Mouse (Mus musculus): ENCODE results near the gene Selenop. TPM values are rescaled to one million over a fixed set of nuclear protein-coding genes. Genes with fewer than 3 reads are reported as not detected.
A peak's percentile ranks its signal among the peaks of the same experiment; 100 is the strongest.

Gene Selenop
- total and polyA plus RNA-seq, 3 experiments = 3.3 to 16.5 (median 7.3) TPM

- dilution Hi-C loops (cut with MboI; ENCODE audit: extremely low pct_ligation_motif_present, extremely low pct_unique_long_range_greater_than_20kb, low sequenced_read_pairs) = no loop called here
- peak; percentile 49 for DNase-seq (ENCODE audit: extremely low read depth)
- Histone ChIP-seq H3K9ac (ENCODE audit: insufficient read depth, low read depth) (no peak overlapping the region), H3K4me2 (ENCODE audit: insufficient read depth, low read depth, poor library complexity, severe bottlenecking) (no peak overlapping the region), H3K4me1 (ENCODE audit: control insufficient read depth in 1 of 2, insufficient read depth in 2 of 2) (peaks cover 0 to 16% of the 10 kb centered on the region in 2 experiments; a peak in 2 of 4 replicates), H3K9me3 (replicated peaks; ENCODE audit: low read length) (no peaks in the 10 kb centered on the region), H3K27me3 (replicated peaks) (no peaks in the 10 kb centered on the region), H3K79me2 (replicated peaks; ENCODE audit: control insufficient read depth, extremely low read depth, insufficient read depth, poor library complexity, severe bottlenecking) (no peaks in the 10 kb centered on the region), H3K4me3 (replicated peaks in 1 of 3; ENCODE audit: low read depth in 2 of 3, low read length in 2 of 3, poor library complexity in 1 of 3) (no peak overlapping the region), H3K36me3 (replicated peaks in 1 of 2; ENCODE audit: control insufficient read depth in 1 of 2, insufficient read depth in 1 of 2, low read length in 1 of 2) (no peaks in the 10 kb centered on the region), H3K27ac (ENCODE audit: insufficient read depth, low read depth) (no peak overlapping the region)
- in situ Hi-C loops (cut with MboI; ENCODE audit: low pct_ligation_motif_present, low pct_unique_long_range_greater_than_20kb, low sequenced_read_pairs) = no loop called here
- no peak for TF ChIP-seq PAX5 (IDR thresholded peaks at IDR 0.05; ENCODE audit: low read length)
- TF ChIP-seq CHD1 (IDR thresholded peaks at IDR 0.05; ENCODE audit: low read depth, low read length) = no peak
- TF ChIP-seq JUN (IDR thresholded peaks at IDR 0.05; ENCODE audit: insufficient read depth, low read depth, low read length) = no peak
- TF ChIP-seq ZMIZ1 (IDR thresholded peaks at IDR 0.05; ENCODE audit: low read depth, low read length) = no peak
- TF ChIP-seq SIN3A (IDR thresholded peaks at IDR 0.05; ENCODE audit: low read length) = no peak
- TF ChIP-seq ZKSCAN1 (IDR thresholded peaks at IDR 0.05; ENCODE audit: borderline replicate concordance, low read depth, low read length) = no peak
- TF ChIP-seq MEF2A (IDR thresholded peaks at IDR 0.05; ENCODE audit: borderline replicate concordance, low read depth, low read length) = no peak
- no peak for TF ChIP-seq USF2 (conservative IDR thresholded peaks at IDR 0.05; ENCODE audit: low read depth, low read length)
- TF ChIP-seq GABPA (IDR thresholded peaks at IDR 0.05; ENCODE audit: insufficient replicate concordance, low read depth, low read length) = no peak
- no peak for TF ChIP-seq HCFC1 (IDR thresholded peaks at IDR 0.05; ENCODE audit: low read depth, low read length)
- TF ChIP-seq RAD21 (IDR thresholded peaks at IDR 0.05; ENCODE audit: low read depth, low read length) = no peak
- no peak for TF ChIP-seq EP300 (IDR thresholded peaks at IDR 0.05; ENCODE audit: low read length)
- TF ChIP-seq POLR2AphosphoS2 (IDR thresholded peaks at IDR 0.05; ENCODE audit: low read depth, low read length) = no peak
- no peak for TF ChIP-seq ELF1 (IDR thresholded peaks at IDR 0.05; ENCODE audit: low read depth, low read length)
- no peak for TF ChIP-seq ZC3H11A (IDR thresholded peaks at IDR 0.05; ENCODE audit: low read depth, low read length)
- TF ChIP-seq TBP (conservative IDR thresholded peaks at IDR 0.05; ENCODE audit: low read depth, low read length) = no peak
Measured at GRCm38 (mm10) chr15:3233837-3234551, 34.4 kb upstream of the Selenop start.

- H3K4me3 ChIP-seq (replicated peaks in 1 of 3; ENCODE audit: low read depth in 2 of 3, low read length in 2 of 3, poor library complexity in 1 of 3) = no peak overlapping the region
- in situ Hi-C loops (cut with MboI; ENCODE audit: low pct_ligation_motif_present, low pct_unique_long_range_greater_than_20kb, low sequenced_read_pairs) = no loop called here
- H3K79me2 ChIP-seq (replicated peaks; ENCODE audit: control insufficient read depth, extremely low read depth, insufficient read depth, poor library complexity, severe bottlenecking) = no peaks in the 10 kb centered on the region
- TF ChIP-seq UBTF (IDR thresholded peaks at IDR 0.05; ENCODE audit: low read depth, low read length) = no peak
- TF ChIP-seq CHD1 (IDR thresholded peaks at IDR 0.05; ENCODE audit: low read depth, low read length) = no peak
- no peak for TF ChIP-seq MAFK (IDR thresholded peaks at IDR 0.05; ENCODE audit: insufficient replicate concordance, low read length)
- no peak for TF ChIP-seq POLR2AphosphoS2 (IDR thresholded peaks at IDR 0.05; ENCODE audit: low read depth, low read length)
- no peak for TF ChIP-seq MYC (IDR thresholded peaks at IDR 0.05; ENCODE audit: low read depth, low read length)
- no peak for TF ChIP-seq JUND (conservative IDR thresholded peaks at IDR 0.05; ENCODE audit: low read depth, low read length)
- no peak for TF ChIP-seq ZMIZ1 (IDR thresholded peaks at IDR 0.05; ENCODE audit: low read depth, low read length)
- no peak for TF ChIP-seq ETS1 (conservative IDR thresholded peaks at IDR 0.05; ENCODE audit: low read depth, low read length)
- TF ChIP-seq ZNF384 (IDR thresholded peaks at IDR 0.05; ENCODE audit: low read depth, low read length) = no peak
- TF ChIP-seq NELFE (IDR thresholded peaks at IDR 0.05; ENCODE audit: low read depth, low read length) = no peak
- no peak for TF ChIP-seq PAX5 (IDR thresholded peaks at IDR 0.05; ENCODE audit: low read length)
- TF ChIP-seq RCOR1 (conservative IDR thresholded peaks at IDR 0.05; ENCODE audit: low read depth, low read length) = no peak
- H3K27me3 ChIP-seq (replicated peaks) = no peaks in the 10 kb centered on the region
- peaks cover 0 to 16% of the 10 kb centered on the region in 2 experiments; a peak in 2 of 4 replicates for H3K4me1 ChIP-seq (ENCODE audit: control insufficient read depth in 1 of 2, insufficient read depth in 2 of 2)
- no peak overlapping the region for H3K4me2 ChIP-seq (ENCODE audit: insufficient read depth, low read depth, poor library complexity, severe bottlenecking)
- dilution Hi-C loops (cut with MboI; ENCODE audit: extremely low pct_ligation_motif_present, extremely low pct_unique_long_range_greater_than_20kb, low sequenced_read_pairs) = no loop called here
- DNase-seq (ENCODE audit: extremely low read depth) = no peak
- H3K36me3 ChIP-seq (replicated peaks in 1 of 2; ENCODE audit: control insufficient read depth in 1 of 2, insufficient read depth in 1 of 2, low read length in 1 of 2) = no peaks in the 10 kb centered on the region
- no peak overlapping the region for H3K9ac ChIP-seq (ENCODE audit: insufficient read depth, low read depth)
- H3K27ac ChIP-seq (ENCODE audit: insufficient read depth, low read depth) = no peak overlapping the region
- no peaks in the 10 kb centered on the region for H3K9me3 ChIP-seq (replicated peaks; ENCODE audit: low read length)
Measured at GRCm38 (mm10) chr15:3236338-3236737, 32.0 kb upstream of the Selenop start.

All from CH12.LX (cell line).